8 mouse cellular contexts compared by ENCODE assay signal in genomic region chr6:108659221-108659725, GRCm38 (mm10). TPM values are rescaled to one million over a fixed set of nuclear protein-coding genes. Genes with fewer than 3 reads are reported as not detected.
A peak's percentile ranks its signal among the peaks of the same experiment; 100 is the strongest.
DNase-seq lines count a peak whose midpoint lies in the region; ATAC-seq and TF ChIP-seq lines count a peak whose summit lies in the region.

No protein-coding gene starts in this region.

- no peak for TF ChIP-seq CTCF in Patski (IDR thresholded peaks at IDR 0.05)
- peak; percentile 54 for TF ChIP-seq CTCF in left cerebral cortex, adult 2 months (IDR thresholded peaks at IDR 0.05)

- intact Hi-C loops in left cerebral cortex, adult 2 months (cut with DNase I), result loop anchor here (2.0 kb wide), 1 partner anchor 64 kb away; no protein-coding TSS in a partner anchor

- in situ Hi-C loops in Patski (cut with MboI; ENCODE audit: low pct_unique_long_range_greater_than_20kb), result no loop called here

- peak overlapping the region; percentile 54 for H3K4me3 ChIP-seq in hindbrain, embryonic 16.5 days (ENCODE audit: low read length)
- peak overlapping the region; percentile 86 for H3K4me3 ChIP-seq in left cerebral cortex, adult 2 months

- peak; percentile 56 for ATAC-seq in Patski
- ATAC-seq in hindbrain, embryonic 16.5 days, result peak; percentile 81

- no peaks in the 10 kb centered on the region for H3K36me3 ChIP-seq in hindbrain, embryonic 16.5 days (ENCODE audit: control insufficient read depth, insufficient read depth, low read length)

- H3K27ac ChIP-seq in hindbrain, embryonic 16.5 days (ENCODE audit: low read depth, low read length), result peak overlapping the region; percentile 95
- H3K27ac ChIP-seq in left cerebral cortex, adult 2 months, result peak overlapping the region; percentile 98

- DNase-seq in Patski (ENCODE audit: low read depth, low spot score), result peak; percentile 91
- peak; percentile 95 for DNase-seq in cerebellum, postnatal 25 days
- DNase-seq in gastrocnemius, adult 18-20 months (ENCODE audit: low spot score), result peak; percentile 95
- peak; percentile 93 to 94 for DNase-seq in left cerebral cortex, adult 2 months (ENCODE audit: extremely low spot score in 1 of 2, low spot score in 2 of 2)
- DNase-seq in lung, postnatal 4 days, result peak; percentile 95 to 98
- DNase-seq in retina, embryonic 14.5 days (ENCODE audit: low spot score), result peak; percentile 79
- peak; percentile 57 to 65 for DNase-seq in thymus, postnatal 36 days

- WGBS in hindbrain, embryonic 16.5 days, result under 1% methylated on average over 40 of the region's 42 CpGs

- H3K9ac ChIP-seq in hindbrain, embryonic 16.5 days (ENCODE audit: low read depth, low read length), result peak overlapping the region; percentile 70

- H3K4me2 ChIP-seq in hindbrain, embryonic 16.5 days (ENCODE audit: low read length), result peak overlapping the region; percentile 95

- peaks cover 14% of the 10 kb centered on the region for H3K4me1 ChIP-seq in hindbrain, embryonic 16.5 days (ENCODE audit: control insufficient read depth, insufficient read depth, low read depth, low read length)

- no peaks in the 10 kb centered on the region for H3K27me3 ChIP-seq in Patski
- H3K27me3 ChIP-seq in hindbrain, embryonic 16.5 days (replicated peaks; ENCODE audit: control insufficient read depth, insufficient read depth, low read length), result no peaks in the 10 kb centered on the region; the same call in 1 of the 2 replicates

- no peaks in the 10 kb centered on the region for H3K9me3 ChIP-seq in hindbrain, embryonic 16.5 days (ENCODE audit: control insufficient read depth, low read length)

- POLR2A ChIA-PET in Patski (lab: Charles Lee), result interaction anchor here (0.7 to 5.6 kb wide), 8 partner anchors 9 to 214 kb away, joined by 3 to 46 read pairs (median 6); no protein-coding TSS in a partner anchor

- CTCF ChIA-PET in Patski (lab: Charles Lee), result interaction anchor here (1.0 to 6.9 kb wide), 6 partner anchors 50 to 212 kb away, joined by 3 to 56 read pairs (median 4); no protein-coding TSS in a partner anchor

RNA-seq across cellular contexts. Expression of gene Bhlhe40, which starts 1.2 kb away (rescaled TPM):
- polyA plus RNA-seq in Patski (2021), result 132 TPM
- 10 to 100 TPM; 70.0 to 98.6 TPM for total RNA-seq in gastrocnemius, adult 18-20 months (2021)
- 7.3 and 8.9 TPM in 2 replicates for polyA plus RNA-seq in hindbrain, embryonic 16.5 days (2015; fragmentation: Nextera tagmentation; extraction: Ambion mirVana)
- total RNA-seq in left cerebral cortex, adult 2 months (2021), result 100 to 1,000 TPM; 127 to 159 TPM

Comparison
In these comparisons a context has a peak if more than half of its experiments do, and no peak if none do; other contexts are left out.
1. Peak in every context shown above with its lines: DNase-seq, ATAC-seq, H3K4me3 ChIP-seq and H3K27ac ChIP-seq.